Mouse (Mus musculus) bone marrow, adult 2 months (tissue): ENCODE data around the gene Gtf2a2. TPM values are rescaled to one million over a fixed set of nuclear protein-coding genes. Genes with fewer than 3 reads are reported as not detected.

ENCODE experiments used
- H3K27ac ChIP-seq: fragments of 200-500 bp; 2 replicates; pipeline ENCODE4 v1.5.1; 2012; ENCODE audit warnings: low read depth, mild to moderate bottlenecking, control low read depth, inconsistent platforms, low read length; ENCODE audit not compliant: control insufficient read depth, poor library complexity, insufficient read depth
- H3K4me1 ChIP-seq: fragments of 200-500 bp; 2 replicates; pipeline ENCODE4 v1.6.1; 2011; ENCODE audit warnings: low read length; ENCODE audit not compliant: control insufficient read depth, insufficient read depth
- H3K4me3 ChIP-seq: fragments of 200-500 bp; replicated peaks from 2 replicates; pipeline ENCODE3; 2011; ENCODE audit warnings: mild to moderate bottlenecking, low read depth, low read length, control low read depth; ENCODE audit not compliant: control insufficient read depth
- CTCF ChIP-seq: fragments of 200-500 bp; IDR thresholded peaks from 2 replicates; pipeline ENCODE4 v1.5.1; 2011; ENCODE audit warnings: low read length, control low read depth; ENCODE audit not compliant: control insufficient read depth, insufficient read depth
- POLR2A ChIP-seq: fragments of 200-500 bp; IDR thresholded peaks from 2 replicates; pipeline ENCODE4 v1.6.1; 2011; ENCODE audit warnings: low read depth, mild to moderate bottlenecking, control low read depth, low read length, borderline replicate concordance; ENCODE audit not compliant: control insufficient read depth
- WGBS: fragments of 180-500 bp; shearing (Covaris S2); methylation state at CpG from one replicate; pipeline ENCODE4 v1.1.7; 2018; 5-methylcytosine and 5-hydroxymethylcytosine counted together
- polyA plus RNA-seq: library from polyadenylated mRNA; stranded (reverse); fragments of >200 nt; gene quantifications from 2 replicates; pipeline ENCODE4 v1.2.4, GENCODE M21; 2011; ENCODE audit warnings: low replicate concordance; ENCODE audit not compliant: missing spikeins, insufficient read depth, insufficient read length

The Gtf2a2 gene
- polyA plus RNA-seq, 1 experiment: 78.5 TPM

DNA sequence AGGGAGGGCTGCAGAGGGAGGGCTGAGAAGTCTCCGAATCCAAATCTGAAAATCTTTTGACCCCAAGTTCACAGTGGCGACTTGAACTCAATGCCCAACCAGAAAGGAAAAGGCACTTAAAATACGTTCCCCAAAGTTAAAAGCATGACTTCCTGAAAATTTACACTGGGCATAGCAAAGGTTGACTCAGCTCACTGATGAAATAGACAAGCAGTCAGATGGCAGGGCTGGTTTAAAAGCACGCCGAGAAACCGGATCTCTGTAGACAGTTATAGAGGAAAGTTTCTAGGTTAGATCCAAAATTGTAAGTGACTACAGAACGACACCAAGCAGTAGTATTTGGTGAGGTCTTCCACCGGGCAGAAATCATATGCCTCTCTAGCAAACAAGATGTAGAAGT, 37.5 kb downstream of the Gtf2a2 start:
- Histone ChIP-seq H3K27ac (no peak overlapping the region), H3K4me1 (no peaks in the 10 kb centered on the region), H3K4me3 (no peak overlapping the region)
- 5% methylated on average over 8 of the region's 8 CpGs for WGBS
- TF ChIP-seq POLR2A: no peak

DNA sequence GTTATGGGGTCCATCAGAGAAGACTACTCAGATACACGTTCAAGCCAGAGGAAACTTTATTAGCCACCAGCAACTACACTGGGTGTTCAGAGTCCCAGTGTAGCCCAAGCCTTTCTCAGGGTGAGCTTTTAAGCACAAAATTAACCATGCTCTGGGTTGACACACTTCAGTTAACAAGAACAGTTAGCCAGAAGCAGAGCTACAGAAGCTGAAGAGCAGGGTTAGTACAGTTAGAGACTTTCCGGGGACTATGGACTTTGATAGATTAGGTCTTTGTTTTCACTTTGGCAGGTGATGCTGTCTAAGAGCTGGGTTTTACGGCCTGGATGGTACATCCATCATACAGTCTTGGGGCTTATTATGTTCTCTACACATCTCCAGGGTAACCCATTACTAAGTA, 40.4 kb downstream of the Gtf2a2 start:
- TF ChIP-seq CTCF (no peak), POLR2A (no peak)
- no peak overlapping the region for H3K4me3 ChIP-seq
- H3K27ac ChIP-seq: no peak overlapping the region
- WGBS: 73% methylated on average over 3 of the region's 3 CpGs
- H3K4me1 ChIP-seq: no peaks in the 10 kb centered on the region

DNA sequence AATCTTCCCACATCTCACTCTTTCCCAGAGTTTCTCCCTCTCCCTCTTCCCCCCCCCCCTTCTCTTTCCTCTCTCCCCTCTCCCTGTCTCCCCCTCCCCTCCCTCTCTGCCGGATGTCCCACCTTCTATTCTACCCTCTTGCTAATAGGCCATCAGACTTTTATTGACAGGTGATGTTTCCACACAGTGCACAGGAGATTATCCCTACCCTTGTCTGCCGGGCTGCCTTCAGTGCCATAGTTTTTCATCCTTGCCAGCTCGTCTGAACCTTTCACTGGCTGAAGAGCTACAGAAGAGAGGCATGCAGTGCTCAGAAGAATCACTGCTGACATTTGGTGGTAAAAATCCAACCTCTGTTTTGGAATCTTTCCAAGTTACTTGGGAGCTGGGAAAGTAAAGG, 41.1 kb downstream of the Gtf2a2 start:
- 58% methylated on average over 3 of the region's 3 CpGs for WGBS
- Histone ChIP-seq H3K27ac (no peak overlapping the region), H3K4me3 (no peak overlapping the region), H3K4me1 (no peaks in the 10 kb centered on the region)
- no peak for TF ChIP-seq CTCF
- no peak for TF ChIP-seq POLR2A

DNA sequence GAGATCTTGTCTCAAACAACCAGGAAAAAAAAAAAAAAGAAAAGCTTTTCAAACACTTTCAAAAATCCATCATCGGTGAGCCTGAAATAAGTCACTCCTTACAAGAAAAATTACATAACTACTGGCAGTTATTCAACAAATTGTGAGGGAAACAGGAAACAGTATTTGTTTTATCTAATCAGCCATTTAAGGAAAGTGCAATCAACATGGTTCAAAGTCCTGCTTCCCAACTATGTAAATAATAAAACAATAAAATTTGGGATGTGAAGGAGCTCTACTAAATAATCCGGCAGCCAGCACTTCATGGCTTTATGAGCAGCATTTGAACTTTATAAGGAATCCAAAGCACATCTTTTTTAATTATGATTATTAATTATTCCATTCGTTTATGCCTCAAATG, 49.7 kb downstream of the Gtf2a2 start:
- TF ChIP-seq POLR2A: no peak
- no peak for TF ChIP-seq CTCF
- H3K4me1 ChIP-seq: no peaks in the 10 kb centered on the region
- WGBS: 65% methylated on average over 3 of the region's 3 CpGs
- H3K27ac ChIP-seq: no peak overlapping the region
- no peak overlapping the region for H3K4me3 ChIP-seq

DNA sequence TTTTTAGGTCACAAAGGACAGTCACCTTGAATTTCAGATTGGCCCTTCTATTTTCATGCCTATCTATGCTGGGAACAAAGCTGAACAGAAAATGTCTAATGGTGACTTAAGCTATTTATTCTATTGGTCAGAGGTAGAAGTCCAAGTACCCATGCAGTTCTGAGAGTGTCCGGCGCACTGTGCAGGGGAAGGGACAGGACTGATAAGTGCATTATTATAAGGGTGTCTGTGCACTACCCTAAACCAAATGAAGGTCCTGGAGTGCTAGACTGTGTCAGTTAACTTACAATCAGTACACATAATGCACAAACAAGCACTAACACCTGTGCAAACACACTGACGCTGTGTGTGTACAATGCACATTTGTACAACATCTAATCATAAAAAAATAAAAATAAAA, 55.1 kb downstream of the Gtf2a2 start:
- no peak for TF ChIP-seq POLR2A
- no peak for TF ChIP-seq CTCF
- H3K27ac ChIP-seq: no peak overlapping the region
- H3K4me1 ChIP-seq: no peaks in the 10 kb centered on the region
- H3K4me3 ChIP-seq: no peak overlapping the region
- WGBS: 89% methylated on average over 3 of the region's 3 CpGs

DNA sequence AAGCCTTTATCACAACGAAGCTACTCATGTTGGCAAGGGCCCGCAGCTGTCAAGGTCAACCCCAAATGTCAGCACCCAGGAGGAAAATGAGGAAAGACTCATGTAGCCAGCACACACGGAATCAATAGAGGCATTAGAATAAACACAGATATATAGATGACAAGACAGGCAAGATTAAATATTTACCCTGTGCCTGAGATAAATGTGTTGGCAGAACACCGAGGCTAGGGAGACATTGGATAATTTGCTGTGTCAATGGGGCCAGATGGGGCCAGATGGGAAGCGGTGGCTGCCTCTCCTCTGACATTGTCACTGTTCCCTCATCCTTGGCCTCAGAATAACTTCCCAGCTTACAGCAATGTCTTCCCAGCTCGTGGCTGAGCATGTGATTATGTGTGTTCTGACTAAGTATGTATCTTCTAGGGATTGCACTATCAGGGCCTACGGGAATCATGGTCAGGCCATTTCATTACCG, 57.6 kb downstream of the Gtf2a2 start:
- 77% methylated on average over 8 of the region's 8 CpGs for WGBS
- Histone ChIP-seq H3K4me3 (no peak overlapping the region), H3K4me1 (no peaks in the 10 kb centered on the region), H3K27ac (no peak overlapping the region)
- no peak for TF ChIP-seq CTCF
- no peak for TF ChIP-seq POLR2A

DNA sequence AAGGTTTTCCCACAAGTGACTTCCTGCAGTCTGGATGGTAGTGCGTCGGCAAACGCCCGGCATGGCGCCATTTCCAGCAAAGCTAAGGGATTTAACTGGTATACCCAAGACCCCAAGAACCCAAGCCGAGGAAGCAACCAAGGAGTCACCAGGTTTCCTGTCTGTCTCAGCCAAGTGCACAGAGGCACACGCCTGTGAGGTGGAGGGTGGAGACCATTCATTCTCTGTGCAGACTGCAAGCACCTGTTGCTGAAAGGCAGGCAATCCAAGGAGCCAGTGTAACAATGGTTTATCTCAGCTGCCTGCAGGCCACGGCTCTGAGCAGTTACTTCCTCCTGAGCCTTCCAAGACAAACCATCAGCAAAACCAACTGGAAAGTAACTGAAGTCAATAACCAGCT, 60.0 kb downstream of the Gtf2a2 start:
- Histone ChIP-seq H3K27ac (no peak overlapping the region), H3K4me1 (no peaks in the 10 kb centered on the region), H3K4me3 (no peak overlapping the region)
- 56% methylated on average over 8 of the region's 8 CpGs for WGBS
- TF ChIP-seq CTCF (no peak), POLR2A (no peak)

Other genes starting within 250 kb of the Gtf2a2 start
- gene Bnip2, start 23.1 kb upstream of the Gtf2a2 start, polyA plus RNA-seq: 42.5 and 63.5 TPM in 2 replicates
- 0.59 and 0.70 TPM in 2 replicates for gene Gcnt3, start 25.5 kb downstream of the Gtf2a2 start, polyA plus RNA-seq
- 0.25 and 1.8 TPM in 2 replicates for gene Fam81a, start 130.0 kb downstream of the Gtf2a2 start, polyA plus RNA-seq
- 4.7 and 4.9 TPM in 2 replicates for gene Myo1e, start 194.8 kb downstream of the Gtf2a2 start, polyA plus RNA-seq